Mouse (Mus musculus) c-Kit-positive CD71-positive TER-119-positive erythroid progenitor cells, embryonic 14.5 days (primary cell): ENCODE data around the gene Olfr1406.
"Not testable (repeated sequence)": the region's sequence is repeated elsewhere in the genome, so short reads cannot be mapped to it uniquely, and the experiment has no call there.

Experiments used
- DNase-seq: peaks from one replicate; pipeline ENCODE4 v3.0.0-alpha.2; 2013; ENCODE audit warnings: low spot score

Olfr1406 gene

DNA sequence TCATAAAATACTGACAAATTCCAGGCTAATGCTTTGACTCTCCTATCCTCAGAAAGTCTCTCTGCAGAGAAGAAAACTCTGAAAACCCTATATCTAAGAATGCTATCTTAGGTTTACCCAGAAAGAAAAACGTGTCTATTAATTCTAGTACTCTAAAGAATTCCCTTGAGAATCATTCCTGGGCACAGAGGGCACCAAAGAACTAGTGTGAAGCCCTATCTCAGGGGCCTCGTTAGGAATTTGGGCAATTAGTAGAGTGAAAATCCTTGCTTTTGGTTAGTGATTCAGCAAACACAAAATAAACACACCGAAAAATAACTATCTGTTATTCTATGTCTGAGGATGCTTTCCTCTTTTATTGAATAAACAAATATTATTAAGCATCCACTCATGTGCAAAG is at the start of gene Olfr1406:
TSS of gene Olfr1406 (minus strand) at position 101 of the 400 bp plus-strand sequence.
- no peak for DNase-seq

DNA sequence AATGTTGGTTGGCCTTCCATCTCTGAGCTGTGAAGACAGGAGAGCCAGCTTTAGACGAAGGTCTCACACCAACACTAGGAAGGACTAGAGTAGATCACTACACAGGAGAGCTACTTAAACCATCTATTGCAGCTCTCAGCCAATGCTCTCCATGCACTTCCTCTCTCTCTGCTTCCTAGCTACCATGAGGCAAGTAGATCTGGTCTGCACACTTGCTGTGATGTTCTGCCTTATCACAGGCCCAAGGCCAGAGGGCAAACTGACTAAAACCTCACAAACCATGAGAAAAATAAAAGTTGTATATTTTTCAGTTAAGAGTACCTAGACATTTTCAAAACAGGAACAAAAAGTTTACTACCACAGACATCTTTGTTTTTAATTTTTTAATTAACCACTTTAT is 46.6 kb upstream of the Olfr1406 start:
- not testable (repeated sequence) for DNase-seq

DNA sequence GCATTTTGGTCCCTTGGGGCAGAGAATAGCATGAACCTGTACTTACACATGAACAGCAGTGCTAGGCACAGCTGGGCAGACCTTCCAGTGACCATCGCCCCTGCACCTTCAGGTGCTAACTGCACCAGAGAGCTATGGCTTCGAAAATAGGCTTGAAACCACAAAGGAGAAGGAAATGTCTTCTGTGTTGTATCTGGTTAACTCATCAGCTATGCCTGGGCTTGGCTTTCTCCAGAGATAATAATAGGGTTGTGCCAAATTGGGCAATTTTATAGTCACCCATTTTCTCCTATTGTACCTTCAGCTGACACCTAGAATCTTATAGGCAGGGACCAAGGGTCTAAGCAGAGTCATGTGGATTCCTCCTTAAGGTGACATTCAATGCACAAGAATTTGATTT is 36.6 kb upstream of the Olfr1406 start, which contains the start of gene Fcer1a:
TSS of gene Fcer1a (minus strand) at position 134 of the 400 bp plus-strand sequence.
- DNase-seq: no peak

DNA sequence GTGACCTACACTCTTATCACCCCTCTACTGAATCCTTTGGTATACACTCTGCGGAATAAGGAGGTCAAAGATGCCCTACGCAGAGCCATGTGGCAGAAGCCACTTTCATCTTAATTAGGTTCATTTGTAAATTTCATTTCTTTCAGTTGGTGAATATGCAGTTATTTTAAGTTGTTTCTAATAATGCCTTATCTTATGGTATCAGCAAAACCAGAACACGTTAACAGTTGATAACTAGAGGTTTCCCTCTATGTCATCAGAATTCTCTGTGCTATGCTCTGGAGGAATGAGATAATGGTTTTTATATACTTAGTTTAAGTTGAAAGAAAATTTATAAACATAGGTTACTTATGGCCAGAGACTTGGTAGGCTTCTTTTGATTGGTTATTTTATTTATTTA is 26.0 kb upstream of the Olfr1406 start:
- DNase-seq: no peak

DNA sequence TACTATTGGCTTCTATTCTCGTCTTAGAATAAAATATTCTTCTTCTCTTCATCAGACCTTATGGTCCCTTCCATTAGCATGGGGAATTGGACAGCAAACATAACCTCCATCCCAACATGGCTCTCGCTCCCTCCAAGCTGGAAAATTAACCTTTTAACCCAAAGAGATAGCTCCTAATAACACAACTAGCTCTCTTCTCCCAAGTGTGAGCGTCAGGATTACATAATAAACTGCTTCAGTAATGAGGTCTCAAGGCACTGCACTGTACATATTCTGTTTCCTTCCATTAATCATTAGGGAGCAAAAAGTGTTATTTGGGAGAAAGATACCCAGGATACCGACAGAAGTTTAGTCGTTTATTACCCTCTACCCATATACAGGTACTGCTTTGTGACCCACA is 21.7 kb upstream of the Olfr1406 start, which contains the start of gene Olfr1404:
TSS of gene Olfr1404 (plus strand) at position 301 of the 400 bp plus-strand sequence.
- no peak for DNase-seq

DNA sequence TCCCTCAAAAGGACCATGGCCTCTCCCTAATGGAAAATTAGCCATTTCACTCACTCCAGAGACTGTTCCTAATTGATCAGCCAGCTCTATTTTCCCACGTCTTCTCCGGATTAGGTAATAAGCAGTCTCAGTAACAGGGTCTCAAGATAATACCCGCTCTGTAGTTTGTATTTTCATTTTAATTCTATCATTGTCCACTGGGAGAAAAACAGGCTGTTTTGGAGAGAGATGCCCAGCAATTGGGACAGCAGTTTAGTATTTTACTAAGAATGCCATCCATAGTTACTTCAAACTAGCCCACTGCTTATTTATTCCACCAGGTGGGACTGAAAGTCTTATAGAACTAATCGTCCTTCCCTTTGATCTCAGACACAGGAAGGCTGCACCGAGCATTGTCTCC is 7.1 kb upstream of the Olfr1406 start, which contains the start of gene Olfr218:
TSS of gene Olfr218 (plus strand) at position 301 of the 400 bp plus-strand sequence.
- no peak for DNase-seq

DNA sequence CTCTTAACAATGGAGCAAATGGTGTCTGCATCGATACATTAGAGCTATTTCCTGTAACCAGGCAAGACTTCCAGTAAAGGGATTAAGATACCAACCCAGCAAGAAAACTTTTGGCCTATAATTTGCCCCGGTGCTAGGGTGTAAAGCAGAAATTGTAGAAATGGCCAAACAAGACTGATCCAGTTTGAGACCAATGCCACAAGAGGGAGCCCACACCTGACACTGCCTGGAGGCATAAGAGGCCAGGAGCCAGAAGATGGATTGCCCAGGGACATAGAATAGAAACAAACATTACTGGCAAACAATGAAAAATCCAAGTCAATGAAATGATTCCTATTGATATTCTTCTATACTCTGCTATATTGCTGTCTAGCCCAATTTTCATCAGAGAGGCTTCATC is 5.9 kb upstream of the Olfr1406 start:
- no peak for DNase-seq

DNA sequence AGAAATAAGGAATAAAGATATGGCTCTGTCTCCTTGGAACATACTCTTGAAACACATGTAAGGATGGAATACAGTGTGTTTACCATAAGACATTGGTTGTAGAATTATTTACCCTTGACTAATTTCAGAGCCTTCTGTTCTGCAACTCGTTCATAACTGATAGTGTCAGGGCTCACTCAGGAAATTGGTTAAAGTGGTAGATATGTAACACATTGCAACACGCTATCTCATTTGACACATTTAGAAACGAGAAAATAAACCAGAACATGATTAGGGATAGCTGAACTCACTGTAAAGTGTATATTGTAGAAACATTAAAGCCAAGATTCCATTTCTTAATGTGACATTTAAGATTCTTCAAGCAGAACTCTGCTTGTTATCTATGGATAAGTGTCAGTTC is 1.6 kb upstream of the Olfr1406 start:
- DNase-seq: no peak

DNA sequence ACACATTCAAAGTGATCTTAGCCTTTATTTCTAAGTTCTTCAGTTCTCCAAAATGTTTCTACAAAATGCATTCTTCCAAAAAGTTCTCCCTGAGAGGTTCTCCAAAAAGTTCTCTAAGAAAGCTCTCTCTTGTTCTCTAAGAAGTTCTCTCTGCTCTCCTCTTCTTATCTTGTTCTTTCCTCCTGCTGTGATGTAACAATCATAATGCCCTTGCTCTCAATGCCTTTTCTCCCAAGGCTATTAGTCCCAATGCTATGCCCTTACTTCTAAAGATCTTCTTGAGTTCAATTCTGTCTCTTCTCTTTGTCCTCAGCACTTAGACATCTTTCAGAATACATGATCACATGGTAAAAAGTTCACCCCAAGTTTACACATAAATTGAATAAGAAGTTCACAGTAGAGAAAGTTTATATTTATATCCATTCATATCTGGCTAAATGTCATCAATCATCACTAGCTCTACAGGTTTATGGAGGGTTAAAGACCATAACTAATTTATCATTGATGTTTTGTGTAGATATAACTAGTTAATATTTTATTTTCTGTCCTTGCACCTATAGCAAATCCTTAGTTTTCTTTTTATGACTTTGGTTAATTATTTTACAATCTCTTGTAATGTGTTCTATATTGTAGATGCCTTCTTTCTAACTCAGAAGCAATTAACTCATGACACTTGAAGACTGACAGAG is 16.1 kb downstream of the Olfr1406 start:
- no peak for DNase-seq

DNA sequence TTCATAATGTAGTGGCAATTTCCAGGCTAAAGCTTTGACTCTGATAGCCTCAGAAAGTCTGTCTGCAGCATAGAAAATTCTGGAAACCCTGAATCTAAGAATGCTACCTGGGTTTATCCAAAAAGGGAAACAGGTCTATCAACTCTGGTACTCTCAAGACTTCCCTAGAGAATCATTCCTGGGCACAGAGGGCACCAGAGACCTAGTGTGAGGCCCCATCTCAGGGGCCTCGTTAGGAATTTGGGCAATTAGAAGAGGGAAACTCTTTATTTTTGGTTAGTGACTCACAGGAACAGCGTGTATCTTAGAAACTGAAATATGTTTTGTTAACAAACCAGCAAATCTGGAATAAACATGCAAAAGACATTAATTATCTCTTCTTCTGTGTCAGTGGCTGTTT is 53.2 kb downstream of the Olfr1406 start, which contains the start of gene Olfr1408:
TSS of gene Olfr1408 (minus strand) at position 101 of the 400 bp plus-strand sequence.
- DNase-seq: no peak
